Mouse (Mus musculus) brown adipose tissue, adult 24 weeks (tissue): ENCODE results near the gene Gnb2. TPM values are rescaled to one million over a fixed set of nuclear protein-coding genes. Genes with fewer than 3 reads are reported as not detected.

Source experiments
- H3K27ac ChIP-seq: fragments of 200-500 bp; replicated peaks from 2 replicates; pipeline ENCODE4 v1.5.1; 2012; ENCODE audit warnings: low read depth, mild to moderate bottlenecking, low read length
- H3K4me1 ChIP-seq: fragments of 200-500 bp; 2 replicates; pipeline ENCODE4 v1.6.1; 2012; ENCODE audit warnings: low read length, mixed read lengths; ENCODE audit not compliant: control insufficient read depth, insufficient read depth, insufficient read length
- H3K4me3 ChIP-seq: fragments of 200-500 bp; 2 replicates; pipeline ENCODE4 v1.5.1; 2012; ENCODE audit warnings: low read depth, mild to moderate bottlenecking, low read length, moderate library complexity; ENCODE audit not compliant: insufficient read depth
- polyA plus RNA-seq: library from polyadenylated mRNA; stranded (reverse); fragments of >200 nt; gene quantifications from 2 replicates; pipeline ENCODE4 v1.2.4, GENCODE M21; 2012; ENCODE audit not compliant: missing spikeins, insufficient read depth, insufficient read length

Gnb2 gene
- polyA plus RNA-seq, result 285 and 328 TPM in 2 replicates

- Histone ChIP-seq H3K4me1 (no peaks in the 10 kb centered on the region), H3K27ac (peak within 1 kb of the TSS; percentile 100), H3K4me3 (peak within 1 kb of the TSS; percentile 94)
Observed at GRCm38 (mm10) chr5:137533117-137533827, at the start of gene Gnb2, which contains the start of gene Epo. Gene Gnb2, minus strand, starts transcription at chr5:137533510. Gene Epo, minus strand, starts transcription at chr5:137533242.

DNA sequence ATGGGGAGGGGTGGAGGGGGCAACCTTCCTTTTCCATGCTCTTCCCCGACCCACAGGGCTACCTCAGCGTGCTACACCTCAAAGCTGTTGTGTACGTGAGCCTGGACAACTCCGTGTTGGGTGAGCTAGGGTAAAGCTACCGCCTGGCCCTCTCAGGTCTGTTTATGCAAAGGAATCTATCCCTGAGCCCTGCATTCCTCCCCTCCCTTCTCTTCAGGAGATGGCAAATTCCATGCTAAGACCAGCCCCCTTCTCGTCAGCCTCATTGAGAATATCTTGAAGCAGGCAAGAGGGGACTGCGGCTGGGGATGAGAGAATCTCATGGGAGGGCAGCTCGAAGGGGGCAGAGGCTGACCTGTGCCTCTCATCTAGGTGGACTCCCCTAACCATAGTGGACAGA is 49.4 kb upstream of the Gnb2 start:
- Histone ChIP-seq H3K4me1 (no peaks in the 10 kb centered on the region), H3K27ac (no peak overlapping the region), H3K4me3 (no peak overlapping the region)

- Histone ChIP-seq H3K4me1 (no peaks in the 10 kb centered on the region), H3K27ac (0 out of 2 replicates have a peak overlapping the region, but pooled peaks have one; percentile 10), H3K4me3 (no peak overlapping the region)
Observed at GRCm38 (mm10) chr5:137580246-137580645, 46.9 kb upstream of the Gnb2 start.

DNA sequence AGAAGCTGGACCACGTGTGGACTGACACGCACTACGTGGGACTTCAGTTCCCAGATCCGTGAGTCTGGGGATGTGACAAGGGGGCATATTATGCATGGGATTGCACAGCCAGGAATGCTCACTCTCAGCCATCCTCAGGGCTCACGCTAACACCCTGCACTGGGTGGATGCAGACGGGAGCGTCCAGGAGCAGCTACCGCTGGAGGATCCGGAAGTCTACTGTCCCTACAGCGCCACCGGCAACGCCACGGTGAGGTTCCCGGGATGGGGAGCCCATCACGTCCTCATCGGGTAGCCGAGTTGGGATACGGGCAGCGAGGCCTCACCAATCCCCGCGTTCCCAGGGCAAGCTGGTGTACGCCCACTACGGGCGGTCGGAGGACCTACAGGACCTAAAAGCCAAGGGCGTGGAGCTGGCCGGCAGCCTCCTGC is 41.2 kb upstream of the Gnb2 start:
- Histone ChIP-seq H3K4me1 (peaks cover 2% of the 10 kb centered on the region; the same call in 1 of the 2 replicates), H3K4me3 (peak overlapping the region; percentile 23)

GRCm38 (mm10) chr5:137570691-137571586 is 37.6 kb upstream of the Gnb2 start:
- no peak overlapping the region for H3K27ac ChIP-seq
- peaks cover 2% of the 10 kb centered on the region; the same call in 1 of the 2 replicates for H3K4me1 ChIP-seq
- H3K4me3 ChIP-seq, result no peak overlapping the region

More for the DNA sequence above, 41.2 kb upstream of the Gnb2 start:
- H3K27ac ChIP-seq, result no peak overlapping the region

- Histone ChIP-seq H3K4me3 (no peak overlapping the region), H3K27ac (no peak overlapping the region), H3K4me1 (peaks cover 2% of the 10 kb centered on the region; the same call in 1 of the 2 replicates)
Observed at GRCm38 (mm10) chr5:137570181-137570580, 36.9 kb upstream of the Gnb2 start.

DNA sequence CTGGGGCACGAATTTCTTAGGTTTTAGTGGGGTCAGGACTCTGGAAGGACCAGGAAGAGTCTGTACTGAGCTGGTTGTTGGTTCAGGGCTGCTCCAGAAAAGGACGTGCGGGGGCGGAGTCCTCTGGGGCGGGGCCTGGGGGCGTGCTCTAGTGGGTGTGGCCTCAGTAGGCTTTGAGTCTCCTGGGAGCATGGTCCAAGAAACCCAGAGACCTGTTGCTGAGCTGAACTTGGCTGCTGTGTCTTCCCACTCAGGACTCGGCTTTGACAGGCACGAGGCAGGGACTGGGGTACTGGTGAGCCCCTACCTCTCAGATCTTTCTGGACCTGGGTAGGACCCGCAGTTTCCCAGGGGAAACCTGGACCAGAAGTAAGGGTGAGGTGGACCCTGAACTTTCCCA is 36.4 kb upstream of the Gnb2 start, which contains the start of gene Tfr2:
Tfr2 (plus strand) TSS at position 176 of the 400 bp plus-strand sequence.
- Histone ChIP-seq H3K4me3 (no peak within 1 kb of the TSS), H3K4me1 (peaks cover 2% of the 10 kb centered on the region; the same call in 1 of the 2 replicates), H3K27ac (no peak within 1 kb of the TSS)

DNA sequence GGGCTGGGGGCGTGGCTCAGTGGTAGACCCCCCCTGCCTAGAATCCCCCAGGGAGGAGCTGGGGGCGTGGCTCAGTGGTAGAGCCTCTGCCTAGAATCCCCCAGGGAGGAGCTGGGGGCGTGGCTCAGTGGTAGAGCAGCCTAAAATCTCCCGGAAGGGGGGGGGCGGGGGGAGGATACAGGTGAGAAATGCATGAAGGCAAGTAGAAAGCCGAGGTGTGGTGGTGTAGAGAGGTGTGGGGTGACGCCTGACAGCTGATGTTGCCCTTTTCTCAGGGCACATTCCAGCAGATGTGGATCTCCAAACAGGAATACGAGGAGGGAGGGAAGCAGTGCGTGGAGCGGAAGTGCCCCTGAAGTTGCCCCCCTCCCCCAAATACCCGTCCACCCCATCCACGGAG is 35.7 kb upstream of the Gnb2 start:
- H3K27ac ChIP-seq, result no peak overlapping the region
- peaks cover 2% of the 10 kb centered on the region; the same call in 1 of the 2 replicates for H3K4me1 ChIP-seq
- H3K4me3 ChIP-seq, result no peak overlapping the region

DNA sequence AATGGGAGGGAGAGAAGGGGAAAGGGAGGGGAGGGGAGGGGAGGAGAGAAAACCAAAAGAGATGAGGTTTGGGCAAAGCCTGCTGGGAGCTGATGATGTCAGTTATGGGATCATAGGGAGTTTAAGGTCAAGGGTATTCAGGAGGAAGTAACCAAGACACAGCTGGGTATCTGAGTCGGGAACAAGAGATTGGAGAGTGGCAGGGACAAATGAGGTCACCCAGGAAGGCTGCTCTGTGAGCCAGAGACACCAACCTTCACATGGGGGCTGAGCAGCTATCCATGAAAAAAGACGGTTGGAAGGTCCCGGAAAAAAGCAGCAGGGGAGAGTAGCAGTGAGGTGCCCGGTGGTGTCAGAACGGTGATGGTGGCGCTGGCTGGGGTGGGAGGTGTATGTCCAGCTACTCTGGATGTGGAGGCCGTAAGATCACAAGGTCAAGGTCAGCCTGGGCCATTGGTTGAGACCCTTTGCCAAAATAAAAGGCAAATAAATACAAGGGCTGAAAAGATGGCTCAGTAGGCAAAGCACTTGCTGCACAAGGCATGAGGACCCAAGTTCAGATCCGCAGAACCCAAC is 35.0 kb upstream of the Gnb2 start:
- H3K4me3 ChIP-seq, result no peak overlapping the region

DNA sequence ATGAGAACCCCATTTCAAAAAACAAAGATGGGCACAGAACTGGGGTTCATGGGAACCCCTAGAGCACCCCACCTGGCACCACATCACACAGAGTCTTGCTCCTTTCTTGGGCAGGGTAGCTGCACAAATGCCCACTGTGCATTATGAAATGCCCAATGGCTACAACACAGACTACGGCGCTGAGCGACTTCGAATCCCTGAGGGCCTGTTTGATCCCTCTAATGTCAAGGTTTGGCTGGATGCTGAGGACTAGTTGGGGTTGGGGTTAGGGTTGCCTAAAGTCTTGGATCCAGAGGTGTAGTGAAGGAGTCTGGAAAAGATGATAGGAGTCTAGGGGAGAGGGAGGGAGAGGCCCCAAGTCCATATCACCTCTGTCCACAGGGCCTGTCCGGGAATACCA is 33.1 kb upstream of the Gnb2 start:
- peaks cover 2% of the 10 kb centered on the region; the same call in 1 of the 2 replicates for H3K4me1 ChIP-seq
- no peak overlapping the region for H3K4me3 ChIP-seq
- no peak overlapping the region for H3K27ac ChIP-seq

More for the DNA sequence above, 35.0 kb upstream of the Gnb2 start:
- Histone ChIP-seq H3K27ac (no peak overlapping the region), H3K4me1 (peaks cover 2% of the 10 kb centered on the region; the same call in 1 of the 2 replicates)

GRCm38 (mm10) chr5:137565744-137566143 is 32.4 kb upstream of the Gnb2 start:
- Histone ChIP-seq H3K27ac (no peak overlapping the region), H3K4me3 (no peak overlapping the region), H3K4me1 (peaks cover 2% of the 10 kb centered on the region; the same call in 1 of the 2 replicates)

GRCm38 (mm10) chr5:137562965-137563364 is 29.7 kb upstream of the Gnb2 start:
- no peak overlapping the region for H3K27ac ChIP-seq
- H3K4me1 ChIP-seq, result no peaks in the 10 kb centered on the region
- H3K4me3 ChIP-seq, result no peak overlapping the region

DNA sequence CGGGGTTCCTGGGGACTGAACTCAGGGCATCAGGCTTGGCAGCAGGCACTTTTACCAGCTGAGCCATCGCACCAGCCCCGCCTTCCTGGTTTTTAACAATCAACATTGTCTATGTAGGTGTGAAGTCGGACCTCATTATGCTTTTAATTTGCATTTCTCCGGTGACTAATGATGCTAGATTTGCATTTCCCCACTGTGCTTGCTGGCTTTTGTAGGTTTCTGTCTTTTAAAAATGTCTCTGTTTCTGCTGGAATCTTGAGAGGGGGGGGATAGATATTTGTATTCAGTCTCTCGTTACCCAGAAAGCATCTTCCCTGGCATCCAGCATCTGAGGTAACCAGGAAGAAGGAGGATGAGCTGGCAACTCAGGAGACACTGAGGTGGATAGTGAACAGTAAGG is 28.2 kb upstream of the Gnb2 start:
- Histone ChIP-seq H3K4me1 (no peaks in the 10 kb centered on the region), H3K4me3 (no peak overlapping the region), H3K27ac (no peak overlapping the region)

- no peak overlapping the region for H3K27ac ChIP-seq
- H3K4me3 ChIP-seq, result no peak overlapping the region
- no peaks in the 10 kb centered on the region; the same call in 1 of the 2 replicates for H3K4me1 ChIP-seq
Observed at GRCm38 (mm10) chr5:137553898-137554297, 20.6 kb upstream of the Gnb2 start.

GRCm38 (mm10) chr5:137553411-137553837 is 20.1 kb upstream of the Gnb2 start, which contains the start of gene Actl6b:
Gene Actl6b, plus strand, starts transcription at chr5:137553517.
- H3K4me3 ChIP-seq, result no peak within 1 kb of the TSS
- H3K4me1 ChIP-seq, result no peaks in the 10 kb centered on the region; the same call in 1 of the 2 replicates
- no peak within 1 kb of the TSS for H3K27ac ChIP-seq
